Mouse (Mus musculus): ENCODE measurements around the gene Clgn. TPM values are rescaled to one million over a fixed set of nuclear protein-coding genes. Genes with fewer than 3 reads are reported as not detected.

Clgn gene
- total RNA-seq (2023): not detected

GRCm38 (mm10) chr8:83389316-83390005 lies at the start of gene Clgn:
Clgn (plus strand) TSS chr8:83389867.

GRCm38 (mm10) chr8:83348263-83348662 lies 41.4 kb upstream of the Clgn start, which contains the start of gene Mgat4d:
Mgat4d (plus strand) TSS chr8:83348471.

GRCm38 (mm10) chr8:83458222-83458621 lies 68.6 kb downstream of the Clgn start, which contains the start of gene Scoc:
Scoc (minus strand) TSS chr8:83458391.

Other genes starting within 250 kb of the Clgn start
- 3.1 TPM for gene Tbc1d9, start 224.5 kb upstream of the Clgn start, total RNA-seq (2023)
- not detected for gene Gm10645, start 223.7 kb upstream of the Clgn start, total RNA-seq (2023)
- not detected for gene Ucp1, start 99.5 kb upstream of the Clgn start, total RNA-seq (2023)
- gene Elmod2, start 57.4 kb upstream of the Clgn start, total RNA-seq (2023): 7.0 TPM
- gene Mgat4d, start 41.4 kb upstream of the Clgn start, total RNA-seq (2023): not detected
- 22.9 TPM for gene Scoc, start 68.5 kb downstream of the Clgn start, total RNA-seq (2023)
- not detected for gene Olfr370, start 145.9 kb downstream of the Clgn start, total RNA-seq (2023)
- gene Ndufb7, start 176.8 kb downstream of the Clgn start, total RNA-seq (2023): 57.7 TPM
- 209 TPM for gene Tecr, start 218.1 kb downstream of the Clgn start, total RNA-seq (2023)
- 107 TPM for gene Dnajb1, start 218.3 kb downstream of the Clgn start, total RNA-seq (2023)

Data from CD4-positive naive resting alpha-beta T cell, adult 76 days (primary cell).